Mouse (Mus musculus) regulatory T cell (primary cell): ENCODE measurements around the gene Pald1.

Experiments
- in situ Hi-C: fragments of 300-600 bp; cut with MboI, MseI; formaldehyde crosslinking; loops from one replicate; pipeline ENCODE4 v1.15.1; 2025; ENCODE audit warnings: high pct_unique_total_duplicates

Gene Pald1

DNA sequence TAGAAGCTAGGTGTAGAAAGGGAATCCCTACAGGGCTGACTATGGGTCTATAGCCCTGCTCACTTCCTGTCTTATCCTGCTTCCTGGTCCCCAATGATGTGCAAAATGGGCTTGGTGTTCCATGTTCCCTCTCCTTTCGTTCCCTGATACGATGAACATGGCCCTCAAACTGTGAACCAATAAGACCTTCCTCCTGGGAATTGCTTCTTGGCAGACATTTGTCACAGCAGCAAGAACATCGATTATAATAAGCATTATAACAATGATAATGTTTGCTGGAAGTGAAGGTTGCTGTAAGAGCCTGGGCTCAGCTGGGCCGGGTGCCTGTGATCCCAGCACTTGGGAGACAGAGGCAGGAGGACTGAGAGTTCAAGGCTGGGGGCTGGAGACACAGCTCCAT lies 99.0 kb downstream of the Pald1 start:
- in situ Hi-C loops = no loop called here

DNA sequence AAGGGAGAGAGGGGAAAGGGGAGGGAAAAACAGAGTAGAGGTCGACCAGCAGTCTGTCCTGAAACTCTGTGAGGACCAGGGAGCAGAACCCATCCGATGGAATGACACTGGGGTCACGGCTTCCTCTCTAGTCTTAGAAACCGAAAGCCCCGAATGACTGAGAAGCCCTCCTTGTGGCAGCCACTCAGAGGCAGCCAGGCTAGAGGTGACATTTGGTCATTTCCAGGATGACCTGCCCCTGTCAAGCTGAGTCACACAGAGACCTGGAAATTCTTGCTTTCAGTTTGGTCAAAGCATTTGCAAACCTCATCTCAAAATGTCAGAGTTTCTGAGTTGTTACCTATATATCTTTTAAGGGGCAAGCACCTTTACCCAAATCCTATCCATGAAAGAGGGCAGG lies 102.2 kb downstream of the Pald1 start:
- in situ Hi-C loops = no loop called here

GRCm38 (mm10) chr10:61277918-61278674 lies 105.2 kb downstream of the Pald1 start:
- in situ Hi-C loops = no loop called here

- in situ Hi-C loops = no loop called here
Measured at GRCm38 (mm10) chr10:61277051-61277450, 106.3 kb downstream of the Pald1 start.

- in situ Hi-C loops = no loop called here
Measured at GRCm38 (mm10) chr10:61275669-61276110, 107.6 kb downstream of the Pald1 start.

DNA sequence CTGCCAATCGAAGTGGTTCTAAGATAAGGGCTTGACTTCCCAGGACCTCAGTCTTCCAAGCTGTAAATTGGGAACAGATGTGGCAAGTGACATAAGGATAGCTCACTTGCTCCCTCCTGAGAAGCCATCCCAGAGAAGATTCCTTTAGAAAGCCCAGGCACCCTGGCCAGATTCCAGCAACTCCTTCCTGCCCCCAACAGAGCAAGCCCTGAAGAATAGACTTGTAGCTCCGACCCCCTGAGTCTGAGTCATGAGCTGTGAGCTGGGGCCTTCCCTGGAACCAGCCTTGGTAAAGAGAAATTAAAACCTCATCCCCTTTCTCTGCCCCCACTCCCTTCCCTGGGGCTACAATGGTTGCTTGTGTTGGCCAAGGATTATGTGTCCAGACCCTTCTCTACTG lies 108.8 kb downstream of the Pald1 start:
- in situ Hi-C loops = no loop called here

- in situ Hi-C loops = no loop called here
Measured at GRCm38 (mm10) chr10:61273844-61274215, 109.5 kb downstream of the Pald1 start.

- in situ Hi-C loops = no loop called here
Measured at GRCm38 (mm10) chr10:61273081-61273843, 110.1 kb downstream of the Pald1 start, which contains the start of gene Adamts14. Adamts14 (minus strand) TSS chr10:61273438.

- in situ Hi-C loops = no loop called here
Measured at GRCm38 (mm10) chr10:61272631-61273030, 110.7 kb downstream of the Pald1 start.

DNA sequence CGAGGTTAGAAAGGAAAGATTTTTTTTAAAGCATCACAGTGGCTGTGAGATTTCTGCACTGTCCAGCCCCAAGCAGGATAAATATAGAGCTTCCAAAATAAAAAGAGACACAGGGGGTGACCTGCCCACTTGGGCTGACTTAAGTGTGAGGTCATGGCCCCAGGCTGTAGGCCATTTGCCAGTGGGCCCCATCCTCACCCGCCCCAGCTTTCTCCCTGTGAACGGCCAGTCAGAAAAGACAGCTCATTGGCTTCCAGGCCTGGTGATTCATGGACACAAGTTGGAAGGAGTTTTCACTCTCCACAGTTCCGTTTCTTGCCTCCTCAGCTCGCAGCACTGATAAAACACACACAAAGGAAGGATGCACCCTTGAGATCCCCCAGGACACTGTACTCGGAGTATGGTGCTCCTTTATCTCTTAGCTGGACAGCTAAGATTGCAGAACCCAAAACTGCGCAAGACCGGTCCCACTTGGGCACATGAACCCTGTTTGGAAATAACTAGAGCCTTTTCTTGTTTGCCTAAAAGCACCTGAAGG lies 111.2 kb downstream of the Pald1 start:
- in situ Hi-C loops = no loop called here
